Mouse (Mus musculus) left cerebral cortex, adult 8-10 months (tissue): ENCODE data around the gene P3h4. TPM values are rescaled to one million over a fixed set of nuclear protein-coding genes. Genes with fewer than 3 reads are reported as not detected.

ENCODE experiments used
- DNase-seq, 2 experiments: peaks; one replicate each; pipeline ENCODE4 v3.0.0; 2022; ENCODE audit warnings: low spot score in 2 of 2
- total RNA-seq, 4 experiments: library from RNA; stranded (reverse); gene quantifications; 2 replicates each; pipeline ENCODE4 v1.2.4; 2022

The P3h4 gene
- total RNA-seq, 4 experiments from 2014 or later, result 10.4 to 12.8 (median 12.3) TPM

GRCm38 (mm10) chr11:100392958-100393357 lies 21.7 kb downstream of the P3h4 start:
- no peak for DNase-seq

GRCm38 (mm10) chr11:100391884-100392345 lies 22.7 kb downstream of the P3h4 start:
- DNase-seq, result no peak

GRCm38 (mm10) chr11:100391081-100391883 lies 23.4 kb downstream of the P3h4 start:
- no peak for DNase-seq

GRCm38 (mm10) chr11:100389931-100390445 lies 24.6 kb downstream of the P3h4 start:
- no peak for DNase-seq

GRCm38 (mm10) chr11:100388588-100388987 lies 26.0 kb downstream of the P3h4 start:
- no peak for DNase-seq

GRCm38 (mm10) chr11:100387589-100388375 lies 26.9 kb downstream of the P3h4 start:
- peak in 1 of 2 experiments; percentile 55 for DNase-seq

GRCm38 (mm10) chr11:100387111-100387510 lies 27.5 kb downstream of the P3h4 start:
- no peak for DNase-seq

- DNase-seq, result no peak
These were observed 28.1 kb downstream of the P3h4 start for GRCm38 (mm10) chr11:100386586-100386985.

- DNase-seq, result no peak
These were observed 29.6 kb downstream of the P3h4 start for GRCm38 (mm10) chr11:100385016-100385415.

- no peak for DNase-seq
These were observed 32.0 kb downstream of the P3h4 start for GRCm38 (mm10) chr11:100382682-100383081.

GRCm38 (mm10) chr11:100379311-100379710 lies 35.3 kb downstream of the P3h4 start:
- no peak for DNase-seq

GRCm38 (mm10) chr11:100378446-100378845 lies 36.2 kb downstream of the P3h4 start:
- DNase-seq, result no peak

GRCm38 (mm10) chr11:100377989-100378388 lies 36.6 kb downstream of the P3h4 start:
- DNase-seq, result no peak

- no peak for DNase-seq
These were observed 37.8 kb downstream of the P3h4 start for GRCm38 (mm10) chr11:100376746-100377389.

GRCm38 (mm10) chr11:100376005-100376404 lies 38.6 kb downstream of the P3h4 start:
- DNase-seq, result no peak

- no peak for DNase-seq
These were observed 39.5 kb downstream of the P3h4 start for GRCm38 (mm10) chr11:100375127-100375526.

- no peak for DNase-seq
These were observed 42.6 kb downstream of the P3h4 start for GRCm38 (mm10) chr11:100371981-100372558.

GRCm38 (mm10) chr11:100369822-100370221 lies 44.8 kb downstream of the P3h4 start:
- no peak for DNase-seq

GRCm38 (mm10) chr11:100369145-100369544 lies 45.5 kb downstream of the P3h4 start:
- no peak for DNase-seq

GRCm38 (mm10) chr11:100362979-100363562 lies 51.6 kb downstream of the P3h4 start:
- peak in 1 of 2 experiments; percentile 58 for DNase-seq
